Mouse (Mus musculus) heart, embryonic 10.5 days (tissue): ENCODE results near the gene Irgq. TPM values are rescaled to one million over a fixed set of nuclear protein-coding genes. Genes with fewer than 3 reads are reported as not detected.

Experiments
- DNase-seq: peaks from one replicate; pipeline ENCODE4 v3.0.0-alpha.2; 2017; ENCODE audit warnings: low spot score
- H3K27ac ChIP-seq: fragments of 300-500 bp; sonication (generic); 2 replicates; pipeline ENCODE4 v1.5.1; 2016; ENCODE audit warnings: mild to moderate bottlenecking
- H3K27me3 ChIP-seq: fragments of 300-500 bp; sonication (generic); 2 replicates; pipeline ENCODE4 v1.6.1; 2016; ENCODE audit warnings: mild to moderate bottlenecking; ENCODE audit not compliant: poor library complexity, insufficient read depth, severe bottlenecking
- H3K36me3 ChIP-seq: fragments of 300-500 bp; sonication (generic); 2 replicates; pipeline ENCODE4 v1.6.1; 2016; ENCODE audit warnings: mild to moderate bottlenecking, moderate library complexity
- H3K4me1 ChIP-seq: fragments of 300-500 bp; sonication (generic); 2 replicates; pipeline ENCODE4 v1.6.1; 2016; ENCODE audit warnings: mild to moderate bottlenecking
- H3K4me3 ChIP-seq: fragments of 300-500 bp; sonication (generic); 2 replicates; pipeline ENCODE4 v1.5.1; 2016; ENCODE audit warnings: mild to moderate bottlenecking, moderate library complexity
- H3K9me3 ChIP-seq: fragments of 300-500 bp; sonication (generic); 2 replicates; pipeline ENCODE4 v1.6.1; 2016; ENCODE audit warnings: mild to moderate bottlenecking, moderate library complexity
- WGBS: fragments of 180-500 bp; shearing (Covaris S2); methylation state at CpG from one replicate; pipeline ENCODE4 v1.1.7; 2016; 5-methylcytosine and 5-hydroxymethylcytosine counted together
- polyA plus RNA-seq: library from polyadenylated mRNA; unstranded; fragments of >200 nt; fragmentation: Nextera tagmentation; extraction: Ambion mirVana; gene quantifications from 2 replicates; pipeline ENCODE4 v1.2.1, GENCODE M21; 2016

The Irgq gene
- polyA plus RNA-seq, 1 experiment from 2014 or later = 5.7 TPM

DNA sequence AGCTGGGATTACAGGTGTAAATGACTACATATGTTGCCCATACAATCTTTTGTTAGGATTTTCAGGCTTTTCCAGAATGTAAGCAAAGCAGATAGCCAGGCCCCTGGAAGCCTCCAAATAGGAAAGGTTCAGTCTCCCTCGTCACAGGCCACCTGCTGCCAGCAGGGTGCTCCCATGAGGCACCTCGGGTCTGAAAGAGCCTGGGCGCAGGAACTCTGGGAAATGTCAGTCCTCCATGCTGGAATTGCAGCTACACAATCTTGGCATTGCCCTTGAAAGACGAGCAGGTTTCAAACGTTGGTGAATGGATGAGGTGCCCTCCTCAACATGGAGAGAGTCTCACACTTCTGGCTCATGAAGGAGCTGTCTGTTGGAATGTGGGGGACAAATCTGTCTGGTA is 7.7 kb downstream of the Irgq start:
- Histone ChIP-seq H3K27me3 (peaks cover 26% of the 10 kb centered on the region), H3K4me3 (no peak overlapping the region), H3K9me3 (no peaks in the 10 kb centered on the region), H3K4me1 (peaks cover 12% of the 10 kb centered on the region), H3K27ac (no peak overlapping the region), H3K36me3 (peaks cover 25% of the 10 kb centered on the region)
- DNase-seq = no peak
- WGBS = 50% methylated on average over 5 of the region's 5 CpGs

DNA sequence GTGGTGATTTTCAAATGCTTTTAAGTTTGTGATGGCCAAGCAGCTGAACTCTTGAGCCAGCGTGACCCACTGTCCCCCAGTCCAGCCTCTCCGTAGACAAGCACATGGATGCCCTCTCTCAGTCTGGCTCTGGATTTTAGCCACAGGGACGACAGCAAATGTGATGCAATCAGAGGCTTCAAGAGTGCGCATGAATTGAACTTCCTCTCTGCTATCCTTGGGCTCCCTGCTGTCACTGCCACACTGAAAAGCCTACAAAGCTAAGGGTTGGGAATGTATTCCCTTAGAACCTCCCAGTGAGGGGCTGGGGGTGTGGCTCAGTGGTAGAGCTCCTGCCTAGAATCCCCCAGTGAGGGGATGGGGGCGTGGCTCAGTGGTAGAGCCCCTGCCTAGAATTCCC is 8.2 kb downstream of the Irgq start:
- no peak for DNase-seq
- peaks cover 21% of the 10 kb centered on the region for H3K27me3 ChIP-seq
- H3K9me3 ChIP-seq = no peaks in the 10 kb centered on the region
- H3K4me3 ChIP-seq = no peak overlapping the region
- WGBS = 74% methylated on average over 5 of the region's 5 CpGs
- peaks cover 7% of the 10 kb centered on the region for H3K4me1 ChIP-seq
- no peak overlapping the region for H3K27ac ChIP-seq
- peaks cover 19% of the 10 kb centered on the region for H3K36me3 ChIP-seq

DNA sequence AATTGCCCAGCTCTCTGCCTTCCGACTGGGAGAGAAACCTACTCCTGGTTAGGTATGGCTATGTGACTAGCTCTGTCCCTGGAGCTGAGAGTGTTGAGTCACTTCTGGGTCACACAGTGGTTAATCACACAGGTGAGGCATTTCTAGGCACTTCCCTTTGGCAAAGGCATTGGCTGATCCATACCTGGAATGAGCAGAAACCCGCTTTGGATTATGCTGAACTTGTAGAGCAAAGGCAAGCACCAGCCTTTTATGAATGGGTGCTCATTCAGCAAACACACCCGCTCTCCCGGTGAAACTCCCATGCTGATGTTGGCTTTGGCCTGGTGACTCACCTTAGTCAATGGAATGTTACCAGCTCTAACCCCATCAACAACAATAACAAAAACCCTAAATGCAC is 9.2 kb downstream of the Irgq start:
- peaks cover 11% of the 10 kb centered on the region for H3K27me3 ChIP-seq
- H3K27ac ChIP-seq = no peak overlapping the region
- H3K4me3 ChIP-seq = no peak overlapping the region
- 88% methylated on average over 4 of the region's 4 CpGs for WGBS
- H3K36me3 ChIP-seq = peaks cover 13% of the 10 kb centered on the region; the same call in 1 of the 2 replicates
- no peak for DNase-seq
- no peaks in the 10 kb centered on the region for H3K9me3 ChIP-seq
- H3K4me1 ChIP-seq = no peaks in the 10 kb centered on the region

DNA sequence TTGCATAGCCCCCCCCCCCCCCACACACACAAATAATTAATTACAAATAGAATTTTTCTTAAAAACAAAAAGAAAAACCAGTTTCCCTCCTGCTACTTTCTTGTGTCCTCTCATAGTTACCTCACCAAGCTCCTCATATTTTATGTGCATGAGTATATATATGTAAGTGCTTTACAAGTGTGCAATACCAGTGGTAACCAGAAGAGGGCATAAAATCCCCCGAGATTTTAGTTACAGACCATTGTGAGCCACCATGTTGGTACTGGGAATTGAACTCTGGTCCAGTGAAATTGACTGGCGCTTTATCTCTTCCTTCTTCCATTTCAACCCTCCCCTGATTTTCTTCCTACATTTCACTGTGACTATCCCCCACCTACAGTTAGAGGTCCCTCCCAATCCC is 14.0 kb downstream of the Irgq start:
- Histone ChIP-seq H3K36me3 (peaks cover 13% of the 10 kb centered on the region), H3K27me3 (no peaks in the 10 kb centered on the region), H3K27ac (no peak overlapping the region), H3K4me1 (peaks cover 16% of the 10 kb centered on the region), H3K9me3 (no peaks in the 10 kb centered on the region), H3K4me3 (no peak overlapping the region)
- DNase-seq = no peak
- 76% methylated on average over 2 of the region's 2 CpGs for WGBS

DNA sequence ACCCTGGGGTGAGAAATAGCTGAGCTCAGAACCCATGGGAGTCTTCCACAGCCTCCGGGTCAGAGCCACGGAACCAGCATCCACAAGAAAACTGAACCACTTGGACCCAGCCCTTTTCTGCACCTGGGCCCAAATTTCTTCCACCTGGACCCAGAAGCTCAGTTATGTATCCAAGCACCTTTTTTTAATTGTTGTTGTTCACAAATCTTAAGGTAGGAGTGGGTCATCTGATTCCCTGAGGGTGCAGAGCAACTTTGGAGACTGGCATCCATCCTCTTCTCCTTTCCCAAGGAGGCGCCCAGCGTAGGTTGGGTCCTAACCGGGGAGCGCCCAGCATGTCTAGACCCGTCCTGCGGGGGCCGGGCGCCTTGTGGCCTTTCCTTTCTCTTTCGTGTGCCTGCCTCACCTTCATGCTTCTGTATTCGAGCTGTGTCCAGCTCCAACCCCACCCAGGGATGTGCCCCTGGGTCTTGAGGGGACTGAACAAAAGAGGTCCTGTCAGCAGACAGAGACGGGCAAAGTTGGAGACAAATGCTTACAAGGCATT is 15.7 kb downstream of the Irgq start, which contains the start of the genes Pinlyp and Xrcc1:
Pinlyp (minus strand) TSS at position 51 of the 547 bp plus-strand sequence.
Xrcc1 (plus strand) TSS at position 222 of the 547 bp plus-strand sequence.
- peaks cover 16% of the 10 kb centered on the region for H3K4me1 ChIP-seq
- H3K27ac ChIP-seq = peak within 1 kb of the TSS; percentile 89
- 31% methylated on average over 13 of the region's 13 CpGs for WGBS
- H3K36me3 ChIP-seq = peaks cover 29% of the 10 kb centered on the region
- H3K9me3 ChIP-seq = no peaks in the 10 kb centered on the region
- H3K4me3 ChIP-seq = peak within 1 kb of the TSS; percentile 88
- no peaks in the 10 kb centered on the region for H3K27me3 ChIP-seq
- no peak for DNase-seq

DNA sequence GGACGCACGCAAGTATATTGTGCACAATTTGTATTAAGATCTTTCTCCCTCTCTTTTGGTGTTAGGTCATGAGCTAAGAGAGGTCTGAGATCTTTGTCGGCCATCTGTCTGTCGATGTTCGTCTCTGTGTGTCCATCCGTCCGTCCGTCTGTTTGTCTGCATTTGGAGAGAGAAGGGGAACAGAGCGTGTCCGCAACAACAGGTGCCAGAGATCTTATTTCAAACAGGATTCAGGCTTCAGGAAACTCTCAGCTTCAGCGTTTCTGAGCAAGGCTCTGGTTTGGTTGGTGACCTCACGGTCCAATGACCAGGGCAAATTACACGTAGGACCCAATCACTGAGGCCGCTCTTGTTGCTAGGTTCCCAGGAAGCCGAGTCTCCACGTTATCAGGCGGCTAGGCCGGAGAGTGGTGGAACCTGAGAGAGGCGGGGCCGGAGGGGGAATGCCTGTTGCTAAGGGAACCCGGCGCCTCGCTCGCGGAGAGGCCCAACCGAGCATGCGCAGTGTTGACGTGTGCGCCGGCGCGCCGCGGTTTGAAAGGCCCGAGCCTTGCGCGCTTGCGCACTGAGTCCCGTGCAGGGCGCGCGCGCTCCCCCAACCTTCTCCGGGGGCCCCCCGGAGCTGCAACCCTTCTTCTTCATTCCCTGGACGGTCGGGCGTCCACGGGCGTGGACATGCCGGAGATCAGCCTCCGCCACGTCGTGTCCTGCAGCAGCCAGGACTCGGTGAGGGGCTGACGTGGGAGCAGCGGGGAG is 16.3 kb downstream of the Irgq start:
- peak; percentile 100 for DNase-seq
- Histone ChIP-seq H3K9me3 (no peaks in the 10 kb centered on the region), H3K36me3 (peaks cover 36% of the 10 kb centered on the region), H3K4me1 (peaks cover 16% of the 10 kb centered on the region), H3K4me3 (peak overlapping the region; percentile 88), H3K27ac (peak overlapping the region; percentile 89), H3K27me3 (no peaks in the 10 kb centered on the region)
- WGBS = 2% methylated on average over 53 of the region's 57 CpGs

DNA sequence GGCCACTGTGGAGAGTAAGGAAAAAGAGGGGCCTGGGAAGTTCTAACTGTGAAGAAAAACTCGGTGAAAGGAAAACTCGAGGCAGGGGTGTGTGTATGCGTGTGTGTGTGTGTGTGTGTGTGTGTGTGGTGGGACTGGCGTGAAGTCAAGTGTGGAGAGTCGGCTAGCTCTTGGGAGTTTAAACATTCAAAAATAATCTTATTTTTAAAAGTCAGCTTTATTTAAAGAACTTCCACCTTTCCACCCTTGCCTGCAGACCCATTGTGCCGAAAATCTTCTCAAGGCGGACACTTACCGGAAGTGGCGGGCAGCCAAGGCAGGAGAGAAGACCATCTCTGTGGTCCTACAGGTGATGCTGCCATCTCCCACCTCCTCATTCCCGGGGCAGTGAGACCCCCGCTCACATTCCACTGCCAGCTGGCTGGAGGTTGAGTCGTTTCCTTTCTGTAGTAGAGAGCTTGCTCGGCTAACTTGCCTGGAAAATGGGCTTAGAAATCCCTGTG is 17.1 kb downstream of the Irgq start:
- WGBS = 31% methylated on average over 13 of the region's 13 CpGs
- no peak for DNase-seq
- Histone ChIP-seq H3K9me3 (no peaks in the 10 kb centered on the region), H3K27me3 (no peaks in the 10 kb centered on the region), H3K27ac (peak overlapping the region; percentile 89), H3K4me3 (peak overlapping the region; percentile 88), H3K36me3 (peaks cover 43% of the 10 kb centered on the region), H3K4me1 (peaks cover 16% of the 10 kb centered on the region)

DNA sequence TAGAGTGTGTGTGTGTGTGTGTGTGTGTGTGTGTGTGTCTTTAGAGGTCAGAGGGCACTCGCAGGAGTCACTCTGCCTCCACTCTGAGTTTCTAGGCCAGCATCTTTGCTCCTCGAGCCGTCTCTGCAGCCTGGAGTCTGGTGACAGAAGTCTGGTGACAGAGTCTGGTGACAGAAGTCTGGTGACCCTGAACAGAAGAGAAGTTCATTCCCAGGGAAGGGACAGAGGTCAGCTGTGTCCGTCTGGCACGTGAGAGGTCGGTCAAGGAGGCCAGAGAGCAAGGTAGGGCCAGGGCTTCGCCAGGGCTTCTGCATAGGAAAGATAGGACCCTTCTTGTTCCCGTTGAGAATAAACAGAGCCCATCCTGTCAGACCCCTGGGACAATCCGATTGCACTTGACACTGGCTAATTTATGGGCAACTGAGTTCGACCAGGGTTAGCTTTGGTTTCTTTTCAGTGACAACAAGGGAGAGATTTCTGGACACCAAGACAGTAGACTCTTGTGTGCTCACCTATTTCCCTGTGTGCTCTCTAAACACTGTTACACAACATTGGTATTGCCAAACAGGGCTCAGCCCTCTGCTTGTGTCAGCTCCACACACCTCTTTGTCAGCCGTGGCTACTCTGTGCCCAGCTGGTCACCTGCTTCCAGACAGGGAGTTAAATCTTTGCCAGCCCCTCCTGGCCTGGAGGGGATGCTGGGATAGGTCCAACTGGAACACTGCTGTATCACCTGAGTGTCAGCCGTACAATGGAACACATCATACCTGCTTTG is 21.7 kb downstream of the Irgq start:
- Histone ChIP-seq H3K4me1 (peaks cover 7% of the 10 kb centered on the region), H3K36me3 (peaks cover 83% of the 10 kb centered on the region), H3K4me3 (no peak overlapping the region), H3K9me3 (no peaks in the 10 kb centered on the region), H3K27me3 (no peaks in the 10 kb centered on the region), H3K27ac (no peak overlapping the region)
- WGBS = 83% methylated on average over 12 of the region's 12 CpGs
- DNase-seq = no peak

DNA sequence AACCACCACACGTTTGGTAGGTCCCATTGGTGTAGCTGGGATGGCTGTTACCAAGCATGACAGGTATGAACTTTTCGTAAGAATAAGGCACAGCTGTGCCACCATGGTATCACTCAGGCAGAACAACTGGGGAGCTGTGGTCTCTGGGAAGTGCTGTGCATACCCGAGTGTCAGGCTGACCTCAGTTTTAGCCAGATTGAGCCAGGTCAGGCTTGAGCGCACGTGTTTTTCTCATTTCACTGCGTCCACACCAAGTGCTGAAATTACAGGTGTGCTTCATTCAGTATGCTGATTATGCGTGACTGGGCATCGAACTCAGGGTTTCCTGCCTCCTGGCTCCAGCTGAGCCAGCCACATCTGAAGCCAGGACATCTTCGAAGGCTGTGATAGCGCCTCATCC is 25.3 kb downstream of the Irgq start:
- H3K4me3 ChIP-seq = no peak overlapping the region
- no peaks in the 10 kb centered on the region for H3K27me3 ChIP-seq
- 90% methylated on average over 10 of the region's 10 CpGs for WGBS
- no peaks in the 10 kb centered on the region for H3K4me1 ChIP-seq
- H3K27ac ChIP-seq = no peak overlapping the region
- H3K36me3 ChIP-seq = peaks cover 85% of the 10 kb centered on the region
- DNase-seq = no peak
- H3K9me3 ChIP-seq = no peaks in the 10 kb centered on the region

DNA sequence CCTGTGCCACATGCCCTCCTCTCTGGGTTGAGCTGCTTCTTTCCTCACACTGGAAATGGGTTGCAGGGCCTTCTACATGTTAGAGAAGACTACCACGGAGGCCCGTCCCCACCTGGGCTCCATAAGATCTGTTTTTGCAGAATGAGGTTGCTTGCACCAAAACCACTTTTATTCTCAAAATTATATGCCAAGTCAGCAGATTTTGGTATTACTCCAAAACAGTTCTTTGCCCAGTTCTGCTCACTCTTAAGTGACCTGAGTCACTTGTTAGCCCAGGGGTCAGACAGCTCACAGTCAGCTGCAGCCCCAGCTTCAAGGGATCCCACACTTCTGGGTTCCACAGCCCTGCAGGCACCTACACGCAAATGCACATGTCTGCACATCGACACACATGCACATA is 31.0 kb downstream of the Irgq start:
- no peak for DNase-seq
- no peaks in the 10 kb centered on the region for H3K27me3 ChIP-seq
- H3K4me3 ChIP-seq = no peak overlapping the region
- H3K36me3 ChIP-seq = peaks cover 76% of the 10 kb centered on the region
- no peaks in the 10 kb centered on the region for H3K9me3 ChIP-seq
- H3K4me1 ChIP-seq = no peaks in the 10 kb centered on the region
- 82% methylated on average over 4 of the region's 4 CpGs for WGBS
- no peak overlapping the region for H3K27ac ChIP-seq

DNA sequence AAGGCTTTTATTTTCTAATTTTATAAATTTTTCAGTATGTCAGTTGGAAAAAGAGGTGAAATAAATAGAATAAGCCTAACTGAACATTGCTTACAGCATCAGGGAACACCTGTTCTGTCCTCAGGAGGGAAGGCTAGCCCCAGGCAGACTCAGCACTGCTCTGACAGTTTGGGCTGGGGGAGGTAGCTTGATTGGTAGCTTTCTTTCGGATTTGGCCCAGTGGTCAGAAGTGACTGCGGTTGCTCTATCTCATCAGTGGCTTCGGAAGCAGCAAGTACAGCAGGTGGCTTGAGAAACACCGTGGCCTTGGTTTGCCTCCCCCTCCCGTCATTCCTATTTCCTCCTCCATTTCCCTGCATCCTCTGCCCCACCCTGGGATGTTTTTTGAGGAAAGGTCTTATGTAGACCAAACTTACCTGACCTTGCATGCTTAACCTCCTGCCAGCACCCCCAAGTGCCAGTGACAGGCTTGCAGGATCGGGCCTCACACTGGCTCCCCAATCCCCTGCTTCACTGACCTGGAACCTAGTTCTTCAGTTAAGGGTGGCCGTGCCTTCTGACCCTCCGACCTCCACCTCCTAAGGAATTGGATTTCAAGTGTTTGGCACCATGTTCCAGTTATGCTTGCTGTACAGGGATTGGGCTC is 32.8 kb downstream of the Irgq start:
- H3K9me3 ChIP-seq = no peaks in the 10 kb centered on the region
- peaks cover 84% of the 10 kb centered on the region for H3K36me3 ChIP-seq
- H3K4me3 ChIP-seq = no peak overlapping the region
- H3K27me3 ChIP-seq = no peaks in the 10 kb centered on the region
- WGBS = 90% methylated on average over 8 of the region's 8 CpGs
- H3K4me1 ChIP-seq = no peaks in the 10 kb centered on the region
- DNase-seq = no peak
- H3K27ac ChIP-seq = no peak overlapping the region

DNA sequence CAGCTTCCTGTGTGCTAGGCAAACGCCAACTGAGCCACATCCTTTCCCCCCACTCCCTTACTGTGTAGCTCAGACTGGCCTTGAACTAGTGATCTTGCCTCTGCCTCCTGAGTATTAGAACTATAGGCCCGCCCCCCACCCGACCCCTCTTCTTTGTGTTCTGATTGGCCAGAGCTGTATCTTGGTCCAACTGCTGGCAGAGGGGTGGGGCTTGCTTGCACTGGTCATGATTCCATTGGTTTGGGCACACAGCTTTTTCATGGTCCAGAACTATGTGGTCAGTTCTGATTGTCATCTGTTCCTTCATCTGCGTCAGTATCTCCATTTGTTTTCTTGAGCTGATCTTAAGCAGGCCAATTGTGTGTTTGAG is 33.3 kb downstream of the Irgq start:
- no peak for DNase-seq
- H3K4me1 ChIP-seq = no peaks in the 10 kb centered on the region
- H3K27ac ChIP-seq = no peak overlapping the region
- no peaks in the 10 kb centered on the region for H3K27me3 ChIP-seq
- H3K36me3 ChIP-seq = peaks cover 85% of the 10 kb centered on the region
- WGBS = 85% methylated on average over 4 of the region's 4 CpGs
- H3K9me3 ChIP-seq = no peaks in the 10 kb centered on the region
- H3K4me3 ChIP-seq = no peak overlapping the region
